Mouse (Mus musculus) limb, embryonic 11.5 days (tissue): ENCODE results near the gene Otulin. TPM values are rescaled to one million over a fixed set of nuclear protein-coding genes. Genes with fewer than 3 reads are reported as not detected.

ENCODE experiments used
- ATAC-seq: fragments of 200-750 bp; cut with Nextera tagmentation; 2 replicates; pipeline ENCODE4 v1.8.0; 2017; ENCODE audit warnings: low read depth; ENCODE audit not compliant: insufficient number of reproducible peaks, low FRiP score, low TSS enrichment
- DNase-seq: peaks from one replicate; pipeline ENCODE4 v3.0.0-alpha.2; 2015; ENCODE audit warnings: low spot score
- H3K27ac ChIP-seq: fragments of 300-500 bp; sonication (generic); replicated peaks from 2 replicates; pipeline ENCODE4 v1.5.1; 2014; ENCODE audit warnings: low read depth, mild to moderate bottlenecking, low read length
- H3K27me3 ChIP-seq: fragments of 300-500 bp; sonication (generic); 2 replicates; pipeline ENCODE4 v1.6.1; 2014; ENCODE audit warnings: mild to moderate bottlenecking, low read length, mixed read lengths; ENCODE audit not compliant: control insufficient read depth, insufficient read depth
- H3K36me3 ChIP-seq: fragments of 300-500 bp; sonication (generic); 2 replicates; pipeline ENCODE4 v1.6.1; 2014; ENCODE audit warnings: mild to moderate bottlenecking, low read length, moderate library complexity, mixed read lengths; ENCODE audit not compliant: control insufficient read depth, insufficient read depth
- H3K4me1 ChIP-seq: fragments of 300-500 bp; sonication (generic); 2 replicates; pipeline ENCODE4 v1.6.1; 2014; ENCODE audit warnings: low read length, mixed read lengths; ENCODE audit not compliant: control insufficient read depth, insufficient read depth
- H3K4me2 ChIP-seq: fragments of 300-500 bp; sonication (generic); 2 replicates; pipeline ENCODE4 v1.6.1; 2014; ENCODE audit warnings: low read depth, mild to moderate bottlenecking, moderate library complexity; ENCODE audit not compliant: severe bottlenecking
- H3K4me3 ChIP-seq: fragments of 300-500 bp; sonication (generic); 2 replicates; pipeline ENCODE4 v1.5.1; 2014; ENCODE audit warnings: low read depth, low read length
- H3K9ac ChIP-seq: fragments of 300-500 bp; sonication (generic); 2 replicates; pipeline ENCODE4 v1.6.1; 2014; ENCODE audit warnings: mild to moderate bottlenecking, low read length
- H3K9me3 ChIP-seq: fragments of 300-500 bp; sonication (generic); 2 replicates; pipeline ENCODE4 v1.6.1; 2016; ENCODE audit warnings: low read length; ENCODE audit not compliant: control insufficient read depth
- WGBS: fragments of 180-500 bp; shearing (Covaris S2); extraction: QIAGEN DNeasy Blood & Tissue Kit; methylation state at CpG from one replicate; pipeline ENCODE4 v1.1.7; 2014; 5-methylcytosine and 5-hydroxymethylcytosine counted together
- polyA plus RNA-seq: library from polyadenylated mRNA; unstranded; fragments of >200 nt; fragmentation: Nextera tagmentation; extraction: Ambion mirVana; gene quantifications from 2 replicates; pipeline ENCODE4 v1.2.1, GENCODE M21; 2014

Otulin gene
- polyA plus RNA-seq, 1 experiment from 2014 or later = 38.0 TPM

DNA sequence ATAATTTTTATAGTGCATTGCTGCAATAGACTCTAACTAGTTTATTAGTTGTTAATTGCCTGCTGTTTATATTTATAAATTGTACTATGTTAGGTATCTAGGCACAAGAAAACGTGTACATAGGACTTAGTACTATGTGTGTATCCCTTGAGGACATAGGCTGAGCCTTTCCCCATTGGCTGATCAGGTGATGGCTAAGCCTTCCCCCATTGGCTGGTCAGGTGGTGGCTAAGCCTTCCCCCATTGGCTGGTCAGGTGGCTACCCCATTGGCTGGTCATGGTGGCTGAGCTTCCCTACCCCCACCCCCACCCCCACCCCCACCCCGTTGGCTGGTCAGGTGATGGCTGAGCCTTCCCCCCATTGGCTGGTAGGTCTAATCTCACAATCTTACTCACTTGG is 50.6 kb downstream of the Otulin start:
- Histone ChIP-seq H3K27me3 (no peaks in the 10 kb centered on the region), H3K4me1 (no peaks in the 10 kb centered on the region), H3K27ac (no peak overlapping the region), H3K9me3 (no peaks in the 10 kb centered on the region), H3K36me3 (no peaks in the 10 kb centered on the region), H3K4me2 (no peak overlapping the region), H3K4me3 (no peak overlapping the region), H3K9ac (no peak overlapping the region)
- ATAC-seq (no peak), DNase-seq (no peak)
- 80% methylated on average over 2 of the region's 2 CpGs for WGBS

DNA sequence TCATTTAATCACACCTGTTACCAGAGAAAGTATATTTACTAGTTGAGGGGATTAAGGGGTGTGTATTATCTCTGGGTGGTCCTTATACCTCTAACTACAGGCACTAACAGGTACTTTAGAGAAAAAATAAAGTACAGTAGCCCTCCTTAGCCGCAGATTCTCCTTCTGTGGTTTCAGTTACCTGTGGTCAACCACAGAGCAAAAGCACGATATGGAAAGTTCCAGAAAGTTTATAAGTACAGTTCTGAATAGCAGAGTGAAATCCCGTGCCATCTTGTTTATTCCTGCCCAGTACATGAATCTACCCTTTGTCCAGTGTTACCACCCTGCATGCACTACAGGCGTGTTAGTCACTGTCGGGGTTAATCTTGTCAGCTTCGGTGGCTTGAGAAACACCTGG is 51.6 kb downstream of the Otulin start:
- WGBS = 94% methylated on average over 6 of the region's 6 CpGs

GRCm38 (mm10) chr15:27577915-27578780 is 52.3 kb downstream of the Otulin start:
- H3K36me3 ChIP-seq = no peaks in the 10 kb centered on the region
- WGBS = 87% methylated on average over 16 of the region's 16 CpGs
- H3K9ac ChIP-seq = no peak overlapping the region
- no peak overlapping the region for H3K27ac ChIP-seq
- no peak overlapping the region for H3K4me2 ChIP-seq
- ATAC-seq (no peak), DNase-seq (no peak)
- H3K4me3 ChIP-seq = no peak overlapping the region
- no peaks in the 10 kb centered on the region for H3K9me3 ChIP-seq
- no peaks in the 10 kb centered on the region for H3K4me1 ChIP-seq
- H3K27me3 ChIP-seq = no peaks in the 10 kb centered on the region

More for the DNA sequence above, 51.6 kb downstream of the Otulin start:
- Histone ChIP-seq H3K4me1 (no peaks in the 10 kb centered on the region), H3K4me2 (no peak overlapping the region), H3K4me3 (no peak overlapping the region), H3K27ac (no peak overlapping the region), H3K27me3 (no peaks in the 10 kb centered on the region), H3K9me3 (no peaks in the 10 kb centered on the region), H3K36me3 (no peaks in the 10 kb centered on the region), H3K9ac (no peak overlapping the region)
- ATAC-seq (no peak), DNase-seq (no peak)

DNA sequence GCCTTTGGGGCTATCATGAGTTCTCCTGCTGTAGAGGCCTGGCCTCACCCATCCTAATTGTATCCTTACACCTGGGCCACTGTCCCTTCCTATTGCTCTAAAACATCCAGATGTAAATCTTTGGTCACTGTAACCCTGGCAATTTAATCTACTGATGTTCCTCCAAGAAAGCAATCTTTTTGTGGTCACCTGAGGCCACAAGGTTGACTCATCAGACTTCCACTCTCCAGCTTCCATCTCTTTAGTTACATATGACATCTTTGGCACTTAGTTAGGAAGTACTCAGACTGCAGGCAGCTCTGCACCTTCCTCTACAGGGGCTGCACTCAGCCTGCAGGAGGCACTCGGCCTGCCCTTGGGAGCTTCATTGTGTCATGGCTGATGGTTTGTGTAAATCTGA is 53.6 kb downstream of the Otulin start:
- no peaks in the 10 kb centered on the region for H3K27me3 ChIP-seq
- H3K4me1 ChIP-seq = no peaks in the 10 kb centered on the region
- H3K4me3 ChIP-seq = no peak overlapping the region
- H3K9me3 ChIP-seq = no peaks in the 10 kb centered on the region
- no peak overlapping the region for H3K9ac ChIP-seq
- H3K4me2 ChIP-seq = no peak overlapping the region
- no peaks in the 10 kb centered on the region for H3K36me3 ChIP-seq
- no peak for ATAC-seq
- H3K27ac ChIP-seq = no peak overlapping the region
- 83% methylated on average over 1 of the region's 1 CpGs for WGBS
- DNase-seq = no peak

DNA sequence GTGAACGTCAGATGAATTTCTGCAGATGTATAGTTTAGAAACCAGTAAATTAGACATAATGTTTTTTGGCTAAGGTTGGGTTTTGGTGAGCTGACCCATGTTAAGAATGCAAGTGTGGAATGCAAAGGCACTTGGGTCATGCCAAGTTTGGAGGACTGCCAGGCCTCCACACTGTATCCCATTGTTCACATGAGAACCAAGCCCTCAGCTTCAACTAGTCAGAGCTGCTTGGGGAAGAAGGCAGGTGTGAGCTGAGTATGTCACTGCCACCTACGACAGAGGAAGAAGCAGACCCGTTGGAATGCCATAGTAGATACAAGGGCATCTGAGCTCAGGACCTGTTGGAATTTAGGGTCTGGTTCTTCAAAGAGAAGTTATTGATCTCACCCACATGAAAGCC is 54.6 kb downstream of the Otulin start:
- H3K27ac ChIP-seq = no peak overlapping the region
- ATAC-seq (no peak), DNase-seq (no peak)
- WGBS = 77% methylated on average over 3 of the region's 3 CpGs
- no peaks in the 10 kb centered on the region for H3K27me3 ChIP-seq
- H3K9me3 ChIP-seq = no peaks in the 10 kb centered on the region
- no peak overlapping the region for H3K9ac ChIP-seq
- H3K4me2 ChIP-seq = no peak overlapping the region
- no peak overlapping the region for H3K4me3 ChIP-seq
- no peaks in the 10 kb centered on the region for H3K4me1 ChIP-seq
- H3K36me3 ChIP-seq = no peaks in the 10 kb centered on the region

DNA sequence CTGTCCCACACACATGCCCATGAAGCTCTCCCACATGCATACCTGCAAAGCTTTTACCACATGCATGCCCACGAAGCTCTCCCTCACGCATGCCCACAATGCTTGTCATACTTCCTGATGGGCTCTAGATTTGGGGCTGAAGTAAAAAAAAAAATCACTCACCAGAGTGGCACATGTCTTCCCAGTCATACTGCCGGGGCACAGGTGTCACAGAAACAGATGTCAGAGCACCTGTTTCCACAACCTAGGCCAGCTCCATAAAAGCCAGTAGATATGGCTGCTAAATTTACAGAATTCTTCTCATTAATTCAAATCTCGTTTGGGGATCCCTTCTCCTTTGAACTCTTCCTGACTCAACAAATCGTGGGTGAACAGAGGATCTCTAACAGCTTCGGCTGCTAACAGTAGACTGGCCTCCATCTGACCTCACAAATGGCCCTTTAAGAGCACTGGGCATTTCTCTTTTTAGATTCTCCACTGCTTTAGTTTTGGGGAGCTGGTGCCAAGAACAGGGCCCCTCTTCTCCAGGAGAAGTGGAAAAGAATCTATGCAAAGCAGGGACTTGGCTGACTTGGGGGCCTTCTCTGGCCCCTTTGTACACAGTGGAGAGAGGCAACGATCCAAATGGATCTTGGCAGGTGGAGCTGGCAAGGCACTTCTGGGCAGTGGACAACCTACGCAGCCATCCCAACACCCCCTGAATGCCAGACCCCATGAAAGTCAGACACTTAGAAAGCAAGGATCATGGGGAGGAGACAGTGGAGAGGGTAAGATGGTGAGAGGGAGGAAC is 55.3 kb downstream of the Otulin start:
- H3K4me3 ChIP-seq = no peak overlapping the region
- H3K27ac ChIP-seq = no peak overlapping the region
- no peak overlapping the region for H3K4me2 ChIP-seq
- ATAC-seq (no peak), DNase-seq (no peak)
- no peaks in the 10 kb centered on the region for H3K36me3 ChIP-seq
- H3K4me1 ChIP-seq = no peaks in the 10 kb centered on the region
- H3K9me3 ChIP-seq = no peaks in the 10 kb centered on the region
- WGBS = 80% methylated on average over 8 of the region's 8 CpGs
- H3K27me3 ChIP-seq = no peaks in the 10 kb centered on the region
- H3K9ac ChIP-seq = no peak overlapping the region

GRCm38 (mm10) chr15:27571179-27571578 is 59.3 kb downstream of the Otulin start:
- 89% methylated on average over 8 of the region's 8 CpGs for WGBS
- H3K27ac ChIP-seq = no peak overlapping the region

DNA sequence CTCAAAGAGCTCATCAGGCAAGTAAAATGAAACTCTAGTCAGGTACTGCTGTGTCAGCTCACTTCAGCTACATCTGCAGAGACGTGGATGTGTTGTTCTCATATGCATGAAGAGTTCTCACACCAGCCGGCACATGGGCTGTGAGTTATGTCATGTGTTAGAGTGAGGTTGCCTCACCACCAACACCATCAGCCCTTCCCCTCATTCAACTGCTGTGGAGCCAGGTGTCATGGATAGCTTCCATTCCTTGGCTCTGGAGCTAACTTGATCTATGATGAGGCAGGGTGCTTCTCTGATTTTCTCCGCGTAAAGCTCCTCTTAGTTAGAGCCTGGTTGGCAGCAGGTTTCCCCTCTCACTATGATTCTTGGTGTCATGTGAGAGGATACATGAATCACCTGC is 60.1 kb downstream of the Otulin start:
- ATAC-seq (no peak), DNase-seq (no peak)
- Histone ChIP-seq H3K27ac (no peak overlapping the region), H3K9me3 (no peaks in the 10 kb centered on the region), H3K4me1 (no peaks in the 10 kb centered on the region), H3K4me3 (no peak overlapping the region), H3K4me2 (no peak overlapping the region), H3K27me3 (no peaks in the 10 kb centered on the region), H3K36me3 (no peaks in the 10 kb centered on the region), H3K9ac (no peak overlapping the region)
- 85% methylated on average over 4 of the region's 4 CpGs for WGBS

More at GRCm38 (mm10) chr15:27571179-27571578, 59.3 kb downstream of the Otulin start:
- no peaks in the 10 kb centered on the region for H3K4me1 ChIP-seq
- H3K4me3 ChIP-seq = no peak overlapping the region
- no peaks in the 10 kb centered on the region for H3K36me3 ChIP-seq
- H3K27me3 ChIP-seq = no peaks in the 10 kb centered on the region
- no peak for DNase-seq
- ATAC-seq = no peak
- no peaks in the 10 kb centered on the region for H3K9me3 ChIP-seq
- H3K4me2 ChIP-seq = no peak overlapping the region
- H3K9ac ChIP-seq = no peak overlapping the region
